Mouse (Mus musculus): ENCODE results near the gene Snx30.

DNA sequence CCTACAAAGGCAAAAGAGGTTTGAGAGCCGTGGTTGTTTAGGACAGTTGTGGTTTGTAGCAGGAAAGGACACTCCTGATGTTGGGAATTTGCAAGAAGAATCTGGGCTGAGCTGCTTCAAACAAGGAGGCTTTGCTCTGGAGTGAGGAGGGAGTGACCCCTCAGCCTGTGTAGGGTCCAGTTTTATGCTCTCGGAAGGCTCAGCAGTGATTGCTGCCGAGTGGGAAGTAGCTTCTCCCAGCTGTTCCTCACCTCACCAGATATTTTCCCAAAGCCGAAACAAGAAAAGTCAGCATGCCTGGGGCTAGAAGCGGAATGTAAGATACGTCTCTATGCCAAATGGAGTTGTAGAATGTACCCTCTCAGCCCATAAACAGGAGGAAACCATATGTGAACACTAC is 96.2 kb downstream of the Snx30 start:
- no peak for TF ChIP-seq CTCF (IDR thresholded peaks at IDR 0.05; ENCODE audit: borderline replicate concordance, control insufficient read depth, extremely low read depth, insufficient read depth, low read length, poor library complexity)
- no peak for TF ChIP-seq POLR2A (IDR thresholded peaks at IDR 0.05; ENCODE audit: control insufficient read depth, extremely low read depth, insufficient read depth, low read length, poor library complexity)
